12 mouse cellular contexts compared by ENCODE assay signal in the genomic region with DNA sequence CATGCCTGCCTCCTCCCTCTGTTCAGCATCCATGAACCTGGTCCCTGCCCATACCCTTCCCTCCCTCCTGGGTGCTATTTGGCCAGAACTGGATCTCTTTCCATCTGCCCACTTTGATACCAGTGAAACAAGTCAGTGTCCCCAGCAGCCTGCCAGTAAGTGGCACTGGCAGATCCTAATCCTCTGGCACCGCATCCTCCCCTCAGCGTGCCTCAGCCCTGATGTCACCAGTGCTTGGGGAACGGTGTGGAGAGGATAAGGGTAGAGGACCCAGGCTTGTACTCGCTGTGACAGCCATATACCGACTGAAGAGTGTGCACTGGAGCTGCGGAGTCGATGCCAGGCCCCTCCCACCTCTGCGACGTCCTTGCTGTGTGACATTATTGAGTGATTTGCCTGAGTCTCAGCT.
DNase-seq lines count a peak whose midpoint lies in the region; ATAC-seq and TF ChIP-seq lines count a peak whose summit lies in the region.
"Had no signal": no experiment of that assay in that cellular context is flagged by ENCODE, and none has a peak within 500 bp of the region (broad histone marks: within the 10 kb centered on the region; RNA-seq: fewer than 3 reads in every experiment).

No protein-coding gene starts in this region.

- TF ChIP-seq POLR2A in lung, adult 2 months (IDR thresholded peaks at IDR 0.05; ENCODE audit: borderline replicate concordance, extremely low read depth, low read depth, low read length): no peak
- TF ChIP-seq POLR2A in cerebellum, adult 2 months (IDR thresholded peaks at IDR 0.05; ENCODE audit: borderline replicate concordance, insufficient read depth, low read length): 0 out of 2 replicates have a peak, but pooled peaks have one; percentile 19
- no peak for TF ChIP-seq POLR2A in olfactory bulb, adult 2 months (IDR thresholded peaks at IDR 0.05; ENCODE audit: insufficient read depth, low read depth, low read length)

- TF ChIP-seq CTCF in lung, postnatal 0 days (IDR thresholded peaks at IDR 0.05): no peak
- no peak for TF ChIP-seq CTCF in lung, adult 2 months (IDR thresholded peaks at IDR 0.05; ENCODE audit: insufficient read depth, low read length)
- TF ChIP-seq CTCF in cerebellum, adult 2 months (IDR thresholded peaks at IDR 0.05; ENCODE audit: borderline replicate concordance, insufficient read depth, low read depth, low read length): no peak
- TF ChIP-seq CTCF in olfactory bulb, adult 2 months (IDR thresholded peaks at IDR 0.05; ENCODE audit: insufficient read depth, low read depth, low read length): no peak

- H3K4me1 ChIP-seq in lung, postnatal 0 days (ENCODE audit: insufficient read depth, low read depth, low read length): 0 out of 2 replicates have a peak, but pooled peaks cover 2% of the 10 kb centered on the region
- H3K4me1 ChIP-seq in lung, adult 2 months (ENCODE audit: control insufficient read depth, insufficient read depth, low read length): peaks cover 24% of the 10 kb centered on the region
- H3K4me1 ChIP-seq in cerebellum, adult 2 months (ENCODE audit: control insufficient read depth, insufficient read depth, low read length): peaks cover 83% of the 10 kb centered on the region
- peaks cover 31% of the 10 kb centered on the region for H3K4me1 ChIP-seq in hindbrain, embryonic 14.5 days (replicated peaks; ENCODE audit: control insufficient read depth, insufficient read depth, low read length)
- peaks cover 49% of the 10 kb centered on the region for H3K4me1 ChIP-seq in olfactory bulb, adult 2 months (ENCODE audit: control insufficient read depth, insufficient read depth, low read length)
- H3K4me1 ChIP-seq: embryonic facial prominence, embryonic 12.5 days; limb, embryonic 13.5 days had no signal

- no peak for TF ChIP-seq EP300 in lung, postnatal 0 days (IDR thresholded peaks at IDR 0.05)

- H3K9ac ChIP-seq in lung, postnatal 0 days (replicated peaks; ENCODE audit: low read depth): no peak overlapping the region
- H3K9ac ChIP-seq in hindbrain, embryonic 14.5 days: no peak overlapping the region
- H3K9ac ChIP-seq: embryonic facial prominence, embryonic 12.5 days; limb, embryonic 13.5 days had no signal

- H3K36me3 ChIP-seq in lung, postnatal 0 days (ENCODE audit: insufficient read depth, low read length): no peaks in the 10 kb centered on the region
- H3K36me3 ChIP-seq in hindbrain, embryonic 14.5 days (replicated peaks; ENCODE audit: control insufficient read depth, insufficient read depth): no peaks in the 10 kb centered on the region
- H3K36me3 ChIP-seq: embryonic facial prominence, embryonic 12.5 days; limb, embryonic 13.5 days had no signal

- H3K4me3 ChIP-seq in lung, postnatal 0 days (ENCODE audit: low read depth, low read length): no peak overlapping the region
- H3K4me3 ChIP-seq in lung, adult 2 months (replicated peaks; ENCODE audit: extremely low read depth, low read depth, low read length): no peak overlapping the region
- H3K4me3 ChIP-seq in cerebellum, adult 2 months (replicated peaks; ENCODE audit: insufficient read depth, low read depth, low read length): peak overlapping the region; percentile 2
- H3K4me3 ChIP-seq in hindbrain, embryonic 14.5 days (replicated peaks; ENCODE audit: low read length): no peak overlapping the region
- H3K4me3 ChIP-seq in olfactory bulb, adult 2 months (ENCODE audit: insufficient read depth, low read depth, low read length): no peak overlapping the region
- H3K4me3 ChIP-seq: embryonic facial prominence, embryonic 12.5 days; limb, embryonic 13.5 days had no signal

- 49% methylated on average over 9 of the region's 9 CpGs for WGBS in lung, postnatal 0 days
- 46% methylated on average over 9 of the region's 9 CpGs for WGBS in lung, adult 2 months
- 3% methylated on average over 9 of the region's 9 CpGs for WGBS in cerebellum, adult 2 months
- WGBS in hindbrain, embryonic 14.5 days: 52% methylated on average over 9 of the region's 9 CpGs
- 29% methylated on average over 9 of the region's 9 CpGs for WGBS in olfactory bulb, adult 2 months

- peak; percentile 22; the same call in 1 of the 2 replicates for ATAC-seq in lung, postnatal 0 days
- peak; percentile 66 for ATAC-seq in hindbrain, embryonic 14.5 days (ENCODE audit: low FRiP score)
- ATAC-seq: activated CD4-positive, CD25-positive, alpha-beta regulatory T cell, adult 4 months had no signal

- H3K4me2 ChIP-seq in lung, postnatal 0 days (replicated peaks; ENCODE audit: low read depth, low read length): no peak overlapping the region
- no peak overlapping the region for H3K4me2 ChIP-seq in hindbrain, embryonic 14.5 days (replicated peaks)
- H3K4me2 ChIP-seq: embryonic facial prominence, embryonic 12.5 days; limb, embryonic 13.5 days had no signal

- no peaks in the 10 kb centered on the region for H3K27me3 ChIP-seq in lung, postnatal 0 days (replicated peaks; ENCODE audit: insufficient read depth, low read length)
- H3K27me3 ChIP-seq in cerebellum, adult 2 months (ENCODE audit: control insufficient read depth, insufficient read depth, low read length): no peaks in the 10 kb centered on the region
- no peaks in the 10 kb centered on the region for H3K27me3 ChIP-seq in hindbrain, embryonic 14.5 days (ENCODE audit: control insufficient read depth, insufficient read depth, low read length)
- H3K27me3 ChIP-seq: embryonic facial prominence, embryonic 12.5 days; limb, embryonic 13.5 days had no signal

- no peak overlapping the region for H3K27ac ChIP-seq in lung, postnatal 0 days (ENCODE audit: low read length)
- peak overlapping the region; percentile 67 for H3K27ac ChIP-seq in cerebellum, adult 2 months (ENCODE audit: insufficient read depth, low read length)
- peak overlapping the region; percentile 43; the same call in 1 of the 2 replicates for H3K27ac ChIP-seq in hindbrain, embryonic 14.5 days
- H3K27ac ChIP-seq in olfactory bulb, adult 2 months (ENCODE audit: insufficient read depth, low read depth, low read length): peak overlapping the region; percentile 50
- H3K27ac ChIP-seq: embryonic facial prominence, embryonic 12.5 days; limb, embryonic 13.5 days had no signal

- peak; percentile 15 for DNase-seq in lung, postnatal 0 days (ENCODE audit: low spot score)
- no peak for DNase-seq in lung, adult 2 months
- peak; percentile 74 to 88 for DNase-seq in cerebellum, adult 2 months
- DNase-seq in hindbrain, embryonic 14.5 days (ENCODE audit: low spot score): no peak
- no peak for DNase-seq in urinary bladder, postnatal 4 days (ENCODE audit: low spot score in 2 of 2)
- DNase-seq in spleen, postnatal 36 days (ENCODE audit: low spot score in 2 of 2): no peak
- DNase-seq: gastrocnemius, postnatal 10 days; right cerebral cortex, postnatal 14 days had no signal

- H3K9me3 ChIP-seq in lung, postnatal 0 days (ENCODE audit: low read length): no peaks in the 10 kb centered on the region
- H3K9me3 ChIP-seq in hindbrain, embryonic 14.5 days (ENCODE audit: control insufficient read depth, low read length): no peaks in the 10 kb centered on the region
- H3K9me3 ChIP-seq: embryonic facial prominence, embryonic 12.5 days; limb, embryonic 13.5 days had no signal

Comparison
In these comparisons a context has a peak if more than half of its experiments do, and no peak if none do; other contexts are left out.
1. DNase-seq: peak in lung, postnatal 0 days (single experiment) and cerebellum, adult 2 months (2 of 2); none in lung, adult 2 months (single experiment), hindbrain, embryonic 14.5 days (single experiment), urinary bladder, postnatal 4 days (0 of 2) and spleen, postnatal 36 days (0 of 2).